Mouse (Mus musculus) forebrain, postnatal 0 days (tissue): ENCODE results near the gene Zfp14. TPM values are rescaled to one million over a fixed set of nuclear protein-coding genes. Genes with fewer than 3 reads are reported as not detected.

Experiments used
- ATAC-seq: fragments of 200-750 bp; cut with Nextera tagmentation; 2 replicates; pipeline ENCODE4 v1.8.0; 2017; ENCODE audit warnings: mild to moderate bottlenecking, moderate library complexity
- DNase-seq: peaks from one replicate; pipeline ENCODE4 v3.0.0-alpha.2; 2015
- H3K27ac ChIP-seq: fragments of 300-500 bp; sonication (generic); 2 replicates; pipeline ENCODE4 v1.5.1; 2014; ENCODE audit warnings: low read depth, mild to moderate bottlenecking, antibody characterized with exemption, low read length, moderate library complexity, mixed read lengths
- H3K27me3 ChIP-seq: fragments of 300-500 bp; sonication (generic); 2 replicates; pipeline ENCODE4 v1.6.1; 2014; ENCODE audit warnings: mild to moderate bottlenecking, low read length, mixed read lengths; ENCODE audit not compliant: insufficient read depth
- H3K36me3 ChIP-seq: fragments of 300-500 bp; sonication (generic); 2 replicates; pipeline ENCODE4 v1.6.1; 2014; ENCODE audit warnings: mild to moderate bottlenecking, moderate library complexity; ENCODE audit not compliant: insufficient read depth
- H3K4me1 ChIP-seq: fragments of 300-500 bp; sonication (generic); 2 replicates; pipeline ENCODE4 v1.6.1; 2014; ENCODE audit warnings: antibody characterized with exemption; ENCODE audit not compliant: insufficient read depth
- H3K4me2 ChIP-seq: fragments of 300-500 bp; sonication (generic); 2 replicates; pipeline ENCODE4 v1.6.1; 2014; ENCODE audit warnings: low read depth, mild to moderate bottlenecking, moderate library complexity
- H3K4me3 ChIP-seq: fragments of 300-500 bp; sonication (generic); 2 replicates; pipeline ENCODE4 v1.5.1; 2014; ENCODE audit warnings: low read depth, low read length, mixed read lengths
- H3K9ac ChIP-seq: fragments of 300-500 bp; sonication (generic); 2 replicates; pipeline ENCODE4 v1.6.1; 2014; ENCODE audit warnings: mild to moderate bottlenecking
- H3K9me3 ChIP-seq: fragments of 300-500 bp; sonication (generic); 2 replicates; pipeline ENCODE4 v1.6.1; 2016; ENCODE audit warnings: low read length
- CTCF ChIP-seq: sonication (generic); IDR thresholded peaks from 2 replicates; pipeline ENCODE4 v1.5.1; 2016; ENCODE audit warnings: antibody characterized with exemption, control low read depth, low read depth
- WGBS: fragments of 180-500 bp; shearing (Covaris S2); extraction: QIAGEN DNeasy Blood & Tissue Kit; methylation state at CpG from one replicate; pipeline ENCODE4 v1.1.7; 2014; 5-methylcytosine and 5-hydroxymethylcytosine counted together
- polyA plus RNA-seq: library from polyadenylated mRNA; unstranded; fragments of >200 nt; fragmentation: Nextera tagmentation; extraction: Ambion mirVana; gene quantifications from 2 replicates; pipeline ENCODE4 v1.2.1, GENCODE M21; 2015
- total RNA-seq: library from RNA; depleted of rRNA; stranded (reverse); fragments of >200 nt; gene quantifications from 2 replicates; pipeline ENCODE4 v1.2.3, GENCODE M21; 2014

Zfp14 gene
- total and polyA plus RNA-seq, 2 experiments from 2014 or later = 6.9 to 13.2 TPM

DNA sequence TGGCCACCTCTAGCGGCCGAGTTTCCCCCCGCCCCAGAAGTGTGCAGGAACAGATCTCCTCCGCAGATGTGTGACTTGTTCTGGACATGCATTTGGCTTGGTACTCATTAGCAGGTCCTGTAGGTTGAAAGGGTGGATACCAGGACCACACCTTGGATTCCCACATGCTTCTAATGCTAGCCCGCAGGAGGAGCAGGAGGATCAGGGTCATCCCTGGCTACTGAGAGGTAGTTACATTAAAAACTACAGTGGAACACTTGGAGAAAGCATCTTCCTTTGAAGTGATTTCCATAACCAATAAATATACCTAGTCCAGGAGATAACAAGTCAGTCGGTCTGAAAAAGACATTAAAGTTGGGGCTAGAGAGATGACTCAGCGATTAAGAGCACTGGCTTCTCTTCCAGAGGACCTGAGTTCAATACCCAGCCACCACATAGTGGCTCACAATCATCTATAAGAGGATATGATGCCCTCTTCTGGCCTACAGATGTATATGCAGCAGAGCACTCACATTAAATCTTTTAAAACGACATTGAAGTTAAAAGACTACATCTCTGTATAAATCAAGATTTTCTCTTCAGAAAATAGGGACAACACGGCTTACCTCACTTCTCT is 39.9 kb upstream of the Zfp14 start:
- peak overlapping the region; percentile 63 for H3K4me3 ChIP-seq
- H3K36me3 ChIP-seq = peaks cover 5% of the 10 kb centered on the region; the same call in 1 of the 2 replicates
- H3K4me1 ChIP-seq = peaks cover 24% of the 10 kb centered on the region
- DNase-seq (peak; percentile 53), ATAC-seq (no peak)
- peak overlapping the region; percentile 61; the same call in 1 of the 2 replicates for H3K9ac ChIP-seq
- 9% methylated on average over 9 of the region's 9 CpGs for WGBS
- no peaks in the 10 kb centered on the region for H3K9me3 ChIP-seq
- H3K27ac ChIP-seq = peak overlapping the region; percentile 75
- no peaks in the 10 kb centered on the region for H3K27me3 ChIP-seq
- peak overlapping the region; percentile 77 for H3K4me2 ChIP-seq
- peak; percentile 61 for TF ChIP-seq CTCF

DNA sequence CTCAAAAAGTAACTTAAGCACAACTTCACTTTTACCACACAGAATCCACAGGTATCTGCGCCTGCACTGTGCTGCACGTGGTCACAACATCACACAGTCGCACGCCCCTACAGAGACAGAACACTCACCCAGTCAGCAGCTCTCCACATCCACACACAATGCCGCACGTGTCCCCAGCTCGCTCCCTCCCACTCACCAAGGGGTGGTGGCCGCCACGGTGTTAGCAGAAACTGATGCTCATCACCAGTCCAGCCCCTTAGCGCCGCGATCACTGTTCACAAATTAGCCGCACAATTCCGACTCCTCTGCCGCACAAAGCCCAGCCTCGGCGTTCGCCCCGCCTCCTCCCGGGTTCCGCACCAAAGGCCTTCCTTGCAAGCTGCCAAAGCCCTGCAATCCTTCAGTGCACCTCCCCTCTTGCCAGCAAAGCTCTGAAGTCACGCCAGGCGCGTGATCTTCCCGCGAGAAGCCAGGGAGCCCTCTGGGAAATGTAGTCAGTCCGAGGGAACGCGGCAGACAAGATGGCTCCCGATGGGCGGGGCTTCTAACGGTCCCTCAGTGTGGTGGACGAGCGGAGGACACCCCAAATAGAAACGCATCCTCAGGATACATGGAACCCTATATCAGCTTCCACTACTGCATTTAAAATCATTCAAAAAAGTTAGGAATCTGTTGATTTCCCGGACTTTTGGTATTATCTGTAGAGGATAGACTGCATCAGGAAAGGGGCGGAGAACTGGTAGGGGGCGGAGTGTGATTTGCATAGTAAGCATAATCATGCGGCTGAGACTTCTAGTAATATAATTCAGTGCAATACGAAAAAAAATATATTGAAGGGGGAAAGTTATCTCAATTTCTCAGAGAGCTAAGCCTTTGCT is 39.2 kb upstream of the Zfp14 start, which contains the start of the genes Gm26920 and Zfp566:
Gene Gm26920 (minus strand): TSS at position 319 of the 878 bp plus-strand sequence.
Gene Zfp566 (minus strand): TSS at position 436 of the 878 bp plus-strand sequence.
- H3K9ac ChIP-seq = peak within 1 kb of the TSS; percentile 61
- TF ChIP-seq CTCF = 0 out of 2 replicates have a peak, but pooled peaks have one; percentile 2
- WGBS = 1% methylated on average over 40 of the region's 40 CpGs

DNA sequence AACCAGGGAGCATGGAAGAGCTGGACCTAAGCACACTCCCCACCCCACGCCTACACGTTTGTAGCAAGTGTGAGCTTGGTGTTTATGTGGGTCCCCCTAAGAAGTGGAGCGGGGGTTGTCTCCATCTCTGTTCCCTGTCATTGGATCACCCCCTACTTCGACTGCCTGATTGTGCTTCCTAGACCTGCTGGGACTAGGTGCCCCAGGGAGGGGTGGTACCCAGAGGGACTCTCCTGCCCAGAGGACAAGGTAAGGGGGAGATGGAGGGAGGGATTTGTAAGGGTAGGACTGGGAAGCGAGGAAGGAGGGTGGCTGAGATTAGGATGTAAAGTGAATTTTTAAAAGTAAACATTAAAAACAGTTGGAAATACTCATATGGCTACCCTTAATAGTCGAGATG is 38.2 kb upstream of the Zfp14 start:
- 12% methylated on average over 6 of the region's 6 CpGs for WGBS

More for the DNA sequence above, 39.2 kb upstream of the Zfp14 start, which contains the start of the genes Gm26920 and Zfp566:
- DNase-seq (peak; percentile 99), ATAC-seq (peak; percentile 92)
- H3K27ac ChIP-seq = peak within 1 kb of the TSS; percentile 75
- H3K36me3 ChIP-seq = peaks cover 12% of the 10 kb centered on the region
- H3K4me1 ChIP-seq = peaks cover 20% of the 10 kb centered on the region
- H3K4me3 ChIP-seq = peak within 1 kb of the TSS; percentile 63
- no peaks in the 10 kb centered on the region for H3K27me3 ChIP-seq
- H3K4me2 ChIP-seq = peak within 1 kb of the TSS; percentile 77
- H3K9me3 ChIP-seq = no peaks in the 10 kb centered on the region

DNA sequence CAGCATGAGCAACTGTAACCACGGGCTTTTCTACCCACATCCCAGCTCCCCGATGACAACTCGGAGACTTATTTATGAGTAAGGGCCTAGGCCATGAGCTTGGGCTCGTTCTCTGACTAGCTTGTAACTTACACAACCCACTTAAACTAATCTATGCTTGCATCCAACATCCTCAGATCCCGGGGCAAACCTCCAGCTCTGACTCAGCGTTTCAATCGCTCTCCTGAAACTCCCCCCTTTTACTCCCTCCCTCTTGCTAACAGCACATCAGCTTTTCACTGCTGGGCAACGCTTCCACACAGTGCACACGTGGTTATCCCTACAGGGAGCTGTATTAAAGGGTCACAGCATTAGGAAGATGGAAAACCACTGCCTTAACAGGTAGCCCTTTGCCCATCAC is 35.3 kb upstream of the Zfp14 start:
- no peak for DNase-seq
- Histone ChIP-seq H3K9me3 (no peaks in the 10 kb centered on the region), H3K27ac (no peak overlapping the region), H3K4me1 (peaks cover 15% of the 10 kb centered on the region), H3K36me3 (peaks cover 26% of the 10 kb centered on the region), H3K4me2 (no peak overlapping the region), H3K27me3 (no peaks in the 10 kb centered on the region), H3K4me3 (no peak overlapping the region), H3K9ac (no peak overlapping the region)
- ATAC-seq = no peak
- WGBS = 91% methylated on average over 9 of the region's 9 CpGs
- no peak for TF ChIP-seq CTCF

More for the DNA sequence above, 38.2 kb upstream of the Zfp14 start:
- ATAC-seq (no peak), DNase-seq (no peak)
- Histone ChIP-seq H3K4me1 (peaks cover 20% of the 10 kb centered on the region), H3K27me3 (no peaks in the 10 kb centered on the region), H3K9ac (peak overlapping the region; percentile 61), H3K36me3 (peaks cover 21% of the 10 kb centered on the region), H3K27ac (no peak overlapping the region), H3K4me2 (peak overlapping the region; percentile 77), H3K4me3 (peak overlapping the region; percentile 63), H3K9me3 (no peaks in the 10 kb centered on the region)
- no peak for TF ChIP-seq CTCF

DNA sequence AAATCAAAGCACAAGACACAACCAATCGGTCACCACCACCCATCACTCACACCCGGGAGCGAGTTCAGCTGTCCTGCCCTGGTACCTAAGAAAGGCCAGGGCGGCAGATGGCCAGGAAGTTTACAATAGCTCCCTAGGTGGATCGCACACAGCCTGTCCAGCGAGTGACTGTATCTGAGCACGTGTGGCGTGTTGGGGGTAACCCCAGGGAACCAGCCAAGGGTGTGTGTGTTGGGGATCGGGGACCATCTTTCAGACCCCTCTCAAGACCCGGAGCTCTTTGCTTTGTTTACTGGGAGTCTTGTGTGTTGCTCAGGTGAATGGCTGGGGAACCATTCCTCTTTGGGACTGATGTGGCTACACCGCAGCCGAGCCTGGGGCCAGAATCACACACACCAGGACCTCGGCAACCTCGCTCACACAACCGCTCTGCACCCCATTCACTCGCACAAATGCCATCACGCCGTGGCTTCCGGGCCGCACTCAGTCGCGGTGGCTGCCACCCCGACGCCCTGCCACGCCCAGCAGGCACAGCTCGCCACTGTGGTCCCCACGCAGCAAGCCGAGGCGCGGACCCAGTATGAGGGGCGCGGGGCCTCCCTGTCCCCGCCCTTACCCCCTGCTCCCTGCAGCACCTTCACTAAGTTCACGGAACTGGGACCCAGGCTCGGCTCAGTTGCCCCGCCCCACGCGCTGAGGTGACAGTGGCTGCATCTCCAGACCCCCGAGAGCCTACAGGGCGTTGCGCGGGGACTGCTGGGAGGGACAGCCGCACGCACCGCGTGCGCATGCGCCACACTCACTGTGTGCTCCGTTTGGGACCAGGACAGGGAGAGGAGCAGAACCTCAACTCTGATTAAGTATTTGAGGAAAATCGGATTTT is 21.2 kb upstream of the Zfp14 start, which contains the start of gene Zfp82:
Gene Zfp82 (minus strand): TSS at position 755 of the 883 bp plus-strand sequence.
- Histone ChIP-seq H3K27ac (peak within 1 kb of the TSS; percentile 81), H3K9me3 (no peaks in the 10 kb centered on the region), H3K4me3 (peak within 1 kb of the TSS; percentile 73), H3K4me2 (peak within 1 kb of the TSS; percentile 90), H3K9ac (peak within 1 kb of the TSS; percentile 71), H3K27me3 (no peaks in the 10 kb centered on the region), H3K4me1 (no peaks in the 10 kb centered on the region), H3K36me3 (peaks cover 19% of the 10 kb centered on the region)
- ATAC-seq = peak; percentile 95
- DNase-seq = peak; percentile 92
- WGBS = 1% methylated on average over 50 of the region's 50 CpGs
- no peak for TF ChIP-seq CTCF

DNA sequence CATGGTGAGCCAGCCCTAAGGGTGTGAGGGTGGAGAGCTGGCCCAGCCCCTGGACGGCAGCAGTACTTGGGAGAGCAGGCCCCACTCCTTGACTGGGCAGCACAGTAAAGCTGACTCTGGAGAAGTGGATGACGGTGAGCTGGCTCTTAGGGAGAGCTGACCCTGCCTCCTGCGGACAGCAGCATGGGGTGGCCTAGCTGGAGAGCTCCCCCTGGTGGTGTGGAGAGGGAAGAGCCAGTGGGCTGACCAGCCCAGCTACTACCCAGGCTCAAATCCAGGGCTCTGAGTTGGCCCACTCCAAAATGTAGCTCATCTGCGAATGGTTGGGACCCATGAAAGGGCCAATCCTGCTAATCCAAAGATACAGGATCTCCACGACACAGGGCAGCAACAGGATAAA is 13.4 kb upstream of the Zfp14 start:
- H3K36me3 ChIP-seq = peaks cover 67% of the 10 kb centered on the region

More for the DNA sequence above, 13.4 kb upstream of the Zfp14 start:
- no peak overlapping the region for H3K4me2 ChIP-seq
- DNase-seq (no peak), ATAC-seq (no peak)
- H3K9me3 ChIP-seq = no peaks in the 10 kb centered on the region
- H3K4me1 ChIP-seq = no peaks in the 10 kb centered on the region
- no peaks in the 10 kb centered on the region for H3K27me3 ChIP-seq
- H3K9ac ChIP-seq = no peak overlapping the region
- peak; percentile 48 for TF ChIP-seq CTCF
- no peak overlapping the region for H3K27ac ChIP-seq
- no peak overlapping the region for H3K4me3 ChIP-seq
- 84% methylated on average over 5 of the region's 5 CpGs for WGBS
